Mouse (Mus musculus) embryonic facial prominence, embryonic 10.5 days (tissue): Measurements from ENCODE around the gene Gm8978. TPM values are rescaled to one million over a fixed set of nuclear protein-coding genes. Genes with fewer than 3 reads are reported as not detected.
A peak's percentile ranks its signal among the peaks of the same experiment; 100 is the strongest.
"Not testable (repeated sequence)": the region's sequence is repeated elsewhere in the genome, so short reads cannot be mapped to it uniquely, and the experiment has no call there.

ENCODE experiments used
- DNase-seq: peaks from one replicate; pipeline ENCODE4 v3.0.0-alpha.2; 2017; ENCODE audit warnings: low spot score
- H3K27ac ChIP-seq: fragments of 300-500 bp; sonication (generic); replicated peaks from 2 replicates; pipeline ENCODE4 v1.5.1; 2016; ENCODE audit warnings: mild to moderate bottlenecking
- H3K27me3 ChIP-seq: fragments of 300-500 bp; sonication (generic); replicated peaks from 2 replicates; pipeline ENCODE4 v1.6.1; 2016; ENCODE audit warnings: low read depth, mild to moderate bottlenecking; ENCODE audit not compliant: poor library complexity, severe bottlenecking
- H3K36me3 ChIP-seq: fragments of 300-500 bp; sonication (generic); replicated peaks from 2 replicates; pipeline ENCODE4 v1.6.1; 2016; ENCODE audit warnings: mild to moderate bottlenecking, moderate library complexity
- H3K4me1 ChIP-seq: fragments of 300-500 bp; sonication (generic); 2 replicates; pipeline ENCODE4 v1.6.1; 2016
- H3K4me3 ChIP-seq: fragments of 300-500 bp; sonication (generic); 2 replicates; pipeline ENCODE4 v1.5.1; 2016; ENCODE audit warnings: mild to moderate bottlenecking, moderate library complexity
- H3K9me3 ChIP-seq: fragments of 300-500 bp; sonication (generic); 2 replicates; pipeline ENCODE4 v1.6.1; 2016; ENCODE audit warnings: mild to moderate bottlenecking
- WGBS: fragments of 180-500 bp; shearing (Covaris S2); methylation state at CpG from one replicate; pipeline ENCODE4 v1.1.7; 2016; 5-methylcytosine and 5-hydroxymethylcytosine counted together
- microRNA-seq: library from miRNA; unstranded; fragments of <30 nt; microRNA quantifications from one replicate; pipeline ENCODE4, GENCODE M21; 2017
- polyA plus RNA-seq: library from polyadenylated mRNA; unstranded; fragments of >200 nt; fragmentation: Nextera tagmentation; extraction: Ambion mirVana; gene quantifications from 2 replicates; pipeline ENCODE4 v1.2.1, GENCODE M21; 2016

The Gm8978 gene
- polyA plus RNA-seq: not detected in 2 replicates

DNA sequence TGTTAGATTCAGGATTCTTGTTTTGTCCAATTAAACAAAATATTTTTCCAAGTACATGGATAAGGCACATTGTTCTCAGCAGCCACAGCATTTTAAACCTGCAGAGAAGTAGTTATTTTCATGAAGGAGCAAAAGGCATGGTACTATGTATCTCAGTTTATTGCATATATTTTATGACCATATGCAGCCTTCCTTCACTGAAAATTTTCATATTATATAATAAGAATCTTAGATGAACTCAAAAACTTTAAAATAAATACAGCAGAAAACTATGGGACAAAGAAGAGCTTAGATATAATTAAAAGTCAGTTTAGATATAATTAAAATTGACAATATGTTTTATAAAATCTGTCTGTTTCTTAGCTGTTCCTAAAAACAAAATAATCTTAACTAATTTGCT, at the start of gene Gm8978:
Gene Gm8978 (minus strand): TSS at position 101 of the 400 bp plus-strand sequence.
- H3K9me3 ChIP-seq, DNase-seq, H3K4me1 ChIP-seq, H3K27me3 ChIP-seq, H3K4me3 ChIP-seq, H3K27ac ChIP-seq, H3K36me3 ChIP-seq: not testable (repeated sequence)

GRCm38 (mm10) chr19:33589626-33590302, 35.3 kb downstream of the Gm8978 start:
- peak overlapping the region; percentile 80 for H3K27ac ChIP-seq
- H3K4me3 ChIP-seq: peak overlapping the region; percentile 54
- WGBS: 5% methylated on average over 11 of the region's 38 CpGs
- H3K27me3 ChIP-seq, H3K36me3 ChIP-seq, H3K4me1 ChIP-seq, H3K9me3 ChIP-seq: not testable (repeated sequence)
- DNase-seq: peak; percentile 80

- WGBS: 81% methylated on average over 5 of the region's 5 CpGs
- not testable (repeated sequence) for H3K4me3 ChIP-seq, H3K36me3 ChIP-seq, H3K27me3 ChIP-seq, H3K9me3 ChIP-seq, DNase-seq, H3K4me1 ChIP-seq, H3K27ac ChIP-seq
Measured at GRCm38 (mm10) chr19:33568551-33568950, 56.5 kb downstream of the Gm8978 start.

Small RNA genes within 50 kb of the gene (microRNA-seq; reads per million reads assigned to microRNA genes)
- not detected for gene Gm27440

Other genes starting within 250 kb of the Gm8978 start
- gene Rnls, start 233.0 kb downstream of the Gm8978 start, polyA plus RNA-seq: 5.5 and 5.8 TPM in 2 replicates
- not detected in 2 replicates for gene Lipo4, start 107.5 kb downstream of the Gm8978 start, polyA plus RNA-seq
- gene Lipo2, start 126.1 kb upstream of the Gm8978 start, polyA plus RNA-seq: 0.11 and 0.22 TPM in 2 replicates
- gene Lipo3, start 136.7 kb upstream of the Gm8978 start, polyA plus RNA-seq: 6.0 and 6.1 TPM in 2 replicates
- gene Lipo1, start 162.2 kb upstream of the Gm8978 start, polyA plus RNA-seq: not detected in 2 replicates